Mouse (Mus musculus) bone marrow macrophage, adult 2 months (primary cell): ENCODE results near the gene Adcyap1r1.

Experiments used
- CTCF ChIP-seq: IDR thresholded peaks from 2 replicates; pipeline ENCODE4 v1.5.1; 2012; ENCODE audit warnings: low read depth, mild to moderate bottlenecking, low read length, moderate library complexity
- POLR2A ChIP-seq: IDR thresholded peaks from 2 replicates; pipeline ENCODE4 v1.6.1; 2012; ENCODE audit warnings: mild to moderate bottlenecking, low read depth, low read length, borderline replicate concordance

- no peak for TF ChIP-seq CTCF
- TF ChIP-seq POLR2A = no peak
These were observed 49.3 kb downstream of the Adcyap1r1 start for GRCm38 (mm10) chr6:55501061-55501460.
